11 mouse cellular contexts compared by ENCODE assay signal in genomic region chr5:138090271-138090670, GRCm38 (mm10). TPM values are rescaled to one million over a fixed set of nuclear protein-coding genes. Genes with fewer than 3 reads are reported as not detected.
DNase-seq lines count a peak whose midpoint lies in the region; ATAC-seq and TF ChIP-seq lines count a peak whose summit lies in the region.
"Had no signal": no experiment of that assay in that cellular context is flagged by ENCODE, and none has a peak within 500 bp of the region (broad histone marks: within the 10 kb centered on the region; RNA-seq: fewer than 3 reads in every experiment).

No protein-coding gene starts in this region.

- peak; percentile 56 for TF ChIP-seq CTCF in lung, adult 2 months (IDR thresholded peaks at IDR 0.05; ENCODE audit: insufficient read depth, low read length)
- peak; percentile 53 for TF ChIP-seq CTCF in bone marrow macrophage, adult 2 months (IDR thresholded peaks at IDR 0.05; ENCODE audit: low read depth, low read length)
- TF ChIP-seq CTCF in midbrain, postnatal 0 days (IDR thresholded peaks at IDR 0.05): peak; percentile 64

- H3K4me2 ChIP-seq in midbrain, postnatal 0 days (ENCODE audit: low read depth, low read length, poor library complexity, severe bottlenecking): no peak overlapping the region
- H3K4me2 ChIP-seq: embryonic facial prominence, embryonic 13.5 days; liver, embryonic 15.5 days had no signal

- no peak for ATAC-seq in cerebellum, adult (ENCODE audit: insufficient number of reproducible peaks, low FRiP score, low TSS enrichment)
- ATAC-seq in midbrain, postnatal 0 days (ENCODE audit: low FRiP score): no peak

- no peaks in the 10 kb centered on the region for H3K27me3 ChIP-seq in midbrain, postnatal 0 days (ENCODE audit: insufficient read depth, low read length)
- H3K27me3 ChIP-seq: embryonic facial prominence, embryonic 13.5 days; liver, embryonic 15.5 days had no signal

- H3K36me3 ChIP-seq in midbrain, postnatal 0 days (ENCODE audit: insufficient read depth, low read length): peaks cover 23% of the 10 kb centered on the region

- WGBS in lung, adult 2 months: 69% methylated on average over 3 of the region's 3 CpGs
- 69% methylated on average over 3 of the region's 3 CpGs for WGBS in midbrain, postnatal 0 days

- no peak overlapping the region for H3K4me3 ChIP-seq in lung, adult 2 months (replicated peaks; ENCODE audit: extremely low read depth, low read depth, low read length)
- no peak overlapping the region for H3K4me3 ChIP-seq in bone marrow macrophage, adult 2 months (ENCODE audit: insufficient read depth, low read length)
- H3K4me3 ChIP-seq in midbrain, postnatal 0 days (ENCODE audit: low read depth, low read length): no peak overlapping the region
- H3K4me3 ChIP-seq: embryonic facial prominence, embryonic 13.5 days; liver, embryonic 15.5 days had no signal

- H3K4me1 ChIP-seq in lung, adult 2 months (ENCODE audit: control insufficient read depth, insufficient read depth, low read length): peaks cover 10% of the 10 kb centered on the region
- peaks cover 5% of the 10 kb centered on the region; the same call in 1 of the 2 replicates for H3K4me1 ChIP-seq in bone marrow macrophage, adult 2 months (ENCODE audit: control insufficient read depth, insufficient read depth, low read length)
- no peaks in the 10 kb centered on the region; the same call in 1 of the 2 replicates for H3K4me1 ChIP-seq in midbrain, postnatal 0 days (ENCODE audit: insufficient read depth, low read length)

- H3K9ac ChIP-seq in midbrain, postnatal 0 days (replicated peaks; ENCODE audit: low read length, poor library complexity, severe bottlenecking): no peak overlapping the region
- H3K9ac ChIP-seq: embryonic facial prominence, embryonic 13.5 days; liver, embryonic 15.5 days had no signal

- TF ChIP-seq POLR2A in lung, adult 2 months (IDR thresholded peaks at IDR 0.05; ENCODE audit: borderline replicate concordance, extremely low read depth, low read depth, low read length): no peak
- TF ChIP-seq POLR2A in bone marrow macrophage, adult 2 months (IDR thresholded peaks at IDR 0.05; ENCODE audit: borderline replicate concordance, low read depth, low read length): no peak

- no peak overlapping the region for H3K27ac ChIP-seq in bone marrow macrophage, adult 2 months (ENCODE audit: insufficient read depth, low read depth, low read length)
- H3K27ac ChIP-seq in midbrain, postnatal 0 days (ENCODE audit: low read depth, low read length): no peak overlapping the region
- H3K27ac ChIP-seq: embryonic facial prominence, embryonic 13.5 days; liver, embryonic 15.5 days had no signal

- no peaks in the 10 kb centered on the region for H3K9me3 ChIP-seq in midbrain, postnatal 0 days (ENCODE audit: low read length)
- H3K9me3 ChIP-seq: embryonic facial prominence, embryonic 13.5 days; liver, embryonic 15.5 days had no signal

- peak; percentile 24 to 46 for DNase-seq in cerebellum, postnatal 14 days
- no peak for DNase-seq in lung, adult 2 months
- no peak for DNase-seq in lung, postnatal 25 days (ENCODE audit: low spot score)
- peak; percentile 4 for DNase-seq in midbrain, postnatal 0 days (ENCODE audit: low spot score)
- DNase-seq in right cerebral cortex, postnatal 4 days: no peak
- no peak for DNase-seq in layer of hippocampus, postnatal 25 days (ENCODE audit: extremely low spot score in 1 of 2, low spot score in 1 of 2)

RNA-seq across cellular contexts. Expression of gene Zkscan1, which starts 5.4 kb away (rescaled TPM):
- polyA plus RNA-seq in lung, adult 2 months (2012; rRNA removed): 4.0 and 5.9 TPM in 2 replicates
- 10.5 and 12.0 TPM in 2 replicates for polyA plus RNA-seq in bone marrow macrophage, adult 2 months (2012; ENCODE audit: insufficient read depth, insufficient read length, missing spikeins)
- total RNA-seq in midbrain, postnatal 0 days (2014; rRNA removed): 40.4 and 45.3 TPM in 2 replicates
- 11.4 and 11.6 TPM in 2 replicates for polyA plus RNA-seq in midbrain, postnatal 0 days (2015; fragmentation: Nextera tagmentation; extraction: Ambion mirVana)
- total RNA-seq in layer of hippocampus, postnatal 25 days (2021): 10 to 100 TPM; 40.4 to 43.3 TPM

RNA-seq across cellular contexts. Expression of gene Zscan21, which starts 26.4 kb away (rescaled TPM):
- polyA plus RNA-seq in lung, adult 2 months (2012; rRNA removed): 5.8 and 8.3 TPM in 2 replicates
- 14.0 and 15.0 TPM in 2 replicates for polyA plus RNA-seq in bone marrow macrophage, adult 2 months (2012; ENCODE audit: insufficient read depth, insufficient read length, missing spikeins)
- 20.7 and 22.1 TPM in 2 replicates for total RNA-seq in midbrain, postnatal 0 days (2014; rRNA removed)
- polyA plus RNA-seq in midbrain, postnatal 0 days (2015; fragmentation: Nextera tagmentation; extraction: Ambion mirVana): 54.3 and 57.1 TPM in 2 replicates
- total RNA-seq in layer of hippocampus, postnatal 25 days (2021): 10 to 100 TPM; 14.1 to 16.7 TPM

RNA-seq across cellular contexts. Expression of gene Smok3c, which starts 37.3 kb away (rescaled TPM):
- polyA plus RNA-seq in lung, adult 2 months (2012; rRNA removed): not detected in 2 replicates
- polyA plus RNA-seq in bone marrow macrophage, adult 2 months (2012; ENCODE audit: insufficient read depth, insufficient read length, missing spikeins): not detected in 2 replicates
- not detected in 2 replicates for total RNA-seq in midbrain, postnatal 0 days (2014; rRNA removed)
- polyA plus RNA-seq in midbrain, postnatal 0 days (2015; fragmentation: Nextera tagmentation; extraction: Ambion mirVana): not detected in 2 replicates
- not detected for total RNA-seq in layer of hippocampus, postnatal 25 days (2021)
- total RNA-seq: heart, postnatal 14 days had no signal
- polyA plus RNA-seq: embryonic facial prominence, embryonic 13.5 days; liver, embryonic 15.5 days had no signal

Comparison
In these comparisons a context has a peak if more than half of its experiments do, and no peak if none do; other contexts are left out.
1. DNase-seq: peak in cerebellum, postnatal 14 days (2 of 2) and midbrain, postnatal 0 days (single experiment); none in lung, adult 2 months (single experiment), lung, postnatal 25 days (single experiment), right cerebral cortex, postnatal 4 days (single experiment) and layer of hippocampus, postnatal 25 days (0 of 2).
2. Peak in every context shown above with its lines, with median percentiles within 50 percentile points of each other: CTCF ChIP-seq.